Mouse (Mus musculus) left cerebral cortex, postnatal 14 days (tissue): Measurements from ENCODE around the gene Rhot1. TPM values are rescaled to one million over a fixed set of nuclear protein-coding genes. Genes with fewer than 3 reads are reported as not detected.

Source experiments
- DNase-seq, 2 experiments: peaks; one replicate each; pipeline ENCODE4 v3.0.0; 2021 to 2022; ENCODE audit warnings: low spot score in 2 of 2, mixed read lengths in 1 of 2
- intact Hi-C: fragments of 180-260 bp; cut with DNase I; formaldehyde crosslinking; loops from one replicate; pipeline ENCODE4 v1.15.1; 2025
- total RNA-seq, 2 experiments: library from RNA; stranded (reverse); gene quantifications; 2 replicates each; pipeline ENCODE4 v1.2.3; 2021

Gene Rhot1
- total RNA-seq, 2 experiments from 2014 or later, result 69.9 to 72.3 TPM

DNA sequence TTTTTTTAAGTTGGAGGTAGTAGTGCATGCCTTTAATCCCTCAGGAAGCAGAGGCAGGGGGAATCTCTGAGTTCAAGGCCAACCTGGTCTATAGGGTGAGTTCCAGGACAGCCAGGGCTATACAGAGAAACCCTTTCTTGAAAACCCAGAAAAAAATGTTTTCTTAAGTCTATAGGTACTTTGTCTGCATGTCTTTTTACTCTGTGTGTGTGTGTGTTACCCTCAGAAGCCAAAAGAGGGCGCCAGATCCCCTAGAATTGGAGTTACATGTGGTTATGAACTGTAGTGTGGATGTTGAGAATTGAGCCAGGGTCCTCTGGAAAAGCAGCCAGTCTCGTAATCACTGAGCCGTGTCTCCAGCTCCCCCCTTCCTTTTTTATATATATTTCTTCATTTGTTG lies 66.2 kb downstream of the Rhot1 start:
- no peak for DNase-seq
- intact Hi-C loops, result no loop called here

- intact Hi-C loops, result no loop called here
- peak; percentile 53 to 54 for DNase-seq
These were observed 69.2 kb downstream of the Rhot1 start for GRCm38 (mm10) chr11:80278054-80278453.

DNA sequence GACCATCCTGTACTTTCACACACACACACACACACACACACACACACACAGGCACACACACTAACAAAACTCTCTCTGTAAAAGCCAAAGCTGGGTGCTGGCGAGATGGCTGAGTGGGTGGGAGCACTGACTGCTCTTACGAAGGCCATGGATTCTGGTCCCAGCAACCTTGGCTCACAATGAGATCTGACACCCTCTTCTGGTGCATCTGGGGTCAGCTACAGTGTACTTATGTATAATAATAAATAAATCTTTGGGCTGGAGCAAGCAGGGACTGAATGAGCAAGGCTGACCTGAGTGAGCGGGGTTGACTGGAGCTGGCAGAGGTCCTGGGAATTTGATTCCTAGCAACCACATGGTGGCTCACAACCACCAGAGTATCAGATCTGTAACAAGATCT lies 75.0 kb downstream of the Rhot1 start:
- intact Hi-C loops, result no loop called here
- DNase-seq, result no peak

GRCm38 (mm10) chr11:80284641-80285040 lies 75.8 kb downstream of the Rhot1 start:
- intact Hi-C loops, result no loop called here
- no peak for DNase-seq

DNA sequence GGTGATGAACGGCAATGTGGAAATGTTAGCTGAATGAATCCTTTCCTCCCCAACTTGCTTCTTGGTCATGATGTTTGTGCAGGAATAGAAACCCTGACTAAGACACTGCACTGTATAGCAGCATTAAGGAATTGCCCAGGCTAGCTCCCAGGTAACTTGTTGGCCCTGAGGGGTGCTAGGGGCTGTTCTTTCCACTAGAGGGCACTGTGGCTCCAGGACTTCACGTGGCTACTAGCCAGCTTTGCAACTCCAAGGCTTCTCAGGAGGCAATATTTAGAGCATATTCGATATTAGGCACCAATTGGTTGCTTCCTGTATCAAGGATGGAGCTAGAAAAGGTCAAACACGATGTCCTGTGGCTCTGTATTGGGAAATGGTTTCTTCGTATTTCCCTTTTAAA lies 78.3 kb downstream of the Rhot1 start:
- intact Hi-C loops, result loop anchor here (2.0 kb wide), 1 partner anchor 64 kb away; no protein-coding TSS in a partner anchor
- peak; percentile 74 to 81 for DNase-seq

- peak; percentile 56 to 78 for DNase-seq
- intact Hi-C loops, result no loop called here
These were observed 81.1 kb downstream of the Rhot1 start for GRCm38 (mm10) chr11:80289701-80290445.

DNA sequence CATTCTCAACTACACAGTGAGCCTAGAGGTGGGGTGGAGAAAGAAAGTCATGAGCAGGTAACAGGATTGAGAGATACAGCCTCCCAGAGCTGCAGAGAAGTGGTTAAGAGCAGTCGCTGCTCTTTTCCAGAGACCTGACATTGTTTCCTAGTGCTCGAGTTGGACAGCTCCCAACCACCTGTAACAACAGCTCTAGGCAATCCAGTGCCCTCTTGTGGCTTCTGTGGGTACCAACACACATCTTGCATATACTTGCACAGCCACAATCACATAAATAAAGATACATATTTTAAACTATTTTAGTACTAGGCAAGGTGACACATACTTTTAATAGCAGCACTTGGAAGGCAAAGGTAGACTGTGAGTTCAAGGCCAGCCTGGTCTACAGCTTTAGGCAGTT lies 82.2 kb downstream of the Rhot1 start:
- DNase-seq, result no peak
- intact Hi-C loops, result no loop called here

- intact Hi-C loops, result no loop called here
- DNase-seq, result no peak
These were observed 83.6 kb downstream of the Rhot1 start for GRCm38 (mm10) chr11:80292463-80292862.

DNA sequence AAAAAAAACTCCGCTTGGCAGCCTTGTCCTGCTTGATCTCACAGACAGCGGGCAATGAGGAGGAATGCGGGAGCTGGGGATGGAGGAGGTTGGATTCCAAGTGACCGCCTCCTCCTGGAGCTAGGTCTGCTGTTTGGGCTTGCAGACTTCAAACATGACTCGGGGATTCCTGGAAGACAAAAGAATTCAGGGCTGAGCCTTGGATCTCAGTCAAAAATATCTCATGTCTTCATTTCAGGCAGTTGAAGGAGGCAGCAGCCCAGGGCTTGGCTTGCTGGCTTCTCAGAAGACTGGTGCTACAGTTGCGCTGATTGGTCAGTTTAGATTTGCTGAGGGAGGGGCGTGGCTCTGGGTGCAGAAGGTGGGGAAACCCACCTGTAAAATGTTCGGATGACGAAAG lies 86.2 kb downstream of the Rhot1 start:
- intact Hi-C loops, result no loop called here
- no peak for DNase-seq

DNA sequence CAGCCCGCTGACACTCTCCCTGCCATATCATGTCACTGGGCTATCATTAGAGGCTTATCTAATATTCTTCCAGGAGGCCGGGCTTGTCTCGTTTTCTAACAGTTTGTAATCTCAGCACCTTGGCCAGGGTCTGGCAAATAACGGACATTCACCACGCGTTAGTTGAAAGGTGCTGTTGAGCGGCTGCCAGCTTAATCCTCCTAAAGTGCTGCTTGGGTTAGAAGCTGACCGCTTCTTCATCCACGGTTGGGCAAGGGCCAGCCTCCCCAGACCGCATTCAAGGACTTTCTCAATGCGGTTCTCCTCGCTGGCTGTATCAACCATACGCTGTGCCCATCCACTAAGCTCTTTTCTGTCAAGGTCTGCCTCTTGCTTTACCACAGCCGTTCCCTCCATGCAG lies 87.0 kb downstream of the Rhot1 start:
- DNase-seq, result no peak
- intact Hi-C loops, result no loop called here

GRCm38 (mm10) chr11:80299513-80300235 lies 90.9 kb downstream of the Rhot1 start:
- intact Hi-C loops, result loop anchor here (5.0 kb wide), 1 partner anchor 53 kb away; no protein-coding TSS in a partner anchor
- DNase-seq, result peak; percentile 53 to 87

DNA sequence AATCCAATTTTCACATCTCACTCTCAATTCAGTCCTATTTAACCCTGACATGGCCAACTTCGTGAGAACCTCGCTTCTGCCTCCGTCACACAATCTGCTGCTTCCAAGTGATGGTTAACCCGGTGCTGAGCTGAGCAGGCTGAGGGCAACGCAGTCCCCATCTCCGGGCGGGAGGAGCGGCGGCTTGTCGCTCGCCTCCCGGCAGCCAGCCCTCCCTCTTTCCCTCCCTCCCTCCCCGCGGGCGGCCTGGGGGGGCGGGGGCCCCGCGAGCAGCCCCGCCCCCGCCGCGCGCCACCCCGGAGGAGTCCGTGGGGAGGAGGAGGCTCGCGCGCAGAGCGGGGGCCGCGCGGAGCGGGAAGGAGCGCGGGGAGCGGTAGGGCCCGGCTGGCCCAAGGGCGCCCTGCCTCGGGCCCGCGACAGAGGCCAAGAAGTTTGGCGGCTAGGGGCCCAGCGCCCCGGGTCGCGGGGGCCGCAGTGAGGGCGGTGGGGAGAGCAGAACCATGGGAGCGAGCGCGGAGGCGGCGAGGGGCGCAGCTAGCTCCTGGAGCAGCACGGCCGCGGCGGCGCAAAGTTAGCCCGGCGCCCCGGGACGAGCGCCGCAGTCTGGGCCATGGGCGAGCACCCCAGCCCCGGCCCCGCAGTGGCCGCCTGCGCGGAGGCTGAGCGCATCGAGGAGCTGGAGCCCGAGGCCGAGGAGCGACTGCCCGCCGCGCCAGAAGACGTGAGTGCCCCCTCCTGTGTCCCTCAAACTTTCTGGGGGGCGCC lies 91.9 kb downstream of the Rhot1 start, which contains the start of gene Rhbdl3:
Rhbdl3 (plus strand) TSS at position 362 of the 765 bp plus-strand sequence.
- intact Hi-C loops, result loop anchor here (5.0 kb wide), 1 partner anchor 52 kb away; no protein-coding TSS in a partner anchor
- peak; percentile 51 to 66 for DNase-seq

GRCm38 (mm10) chr11:80301316-80302045 lies 92.7 kb downstream of the Rhot1 start:
- no peak for DNase-seq
- intact Hi-C loops, result loop anchor here (5.0 kb wide), 1 partner anchor 51 kb away; no protein-coding TSS in a partner anchor

GRCm38 (mm10) chr11:80302046-80302390 lies 93.2 kb downstream of the Rhot1 start:
- no peak for DNase-seq
- intact Hi-C loops, result loop anchor here (5.0 kb wide), 1 partner anchor 50 kb away; no protein-coding TSS in a partner anchor

GRCm38 (mm10) chr11:80302536-80302935 lies 93.7 kb downstream of the Rhot1 start:
- intact Hi-C loops, result loop anchor here (5.0 kb wide), 1 partner anchor 50 kb away; no protein-coding TSS in a partner anchor
- DNase-seq, result peak; percentile 81 to 90

DNA sequence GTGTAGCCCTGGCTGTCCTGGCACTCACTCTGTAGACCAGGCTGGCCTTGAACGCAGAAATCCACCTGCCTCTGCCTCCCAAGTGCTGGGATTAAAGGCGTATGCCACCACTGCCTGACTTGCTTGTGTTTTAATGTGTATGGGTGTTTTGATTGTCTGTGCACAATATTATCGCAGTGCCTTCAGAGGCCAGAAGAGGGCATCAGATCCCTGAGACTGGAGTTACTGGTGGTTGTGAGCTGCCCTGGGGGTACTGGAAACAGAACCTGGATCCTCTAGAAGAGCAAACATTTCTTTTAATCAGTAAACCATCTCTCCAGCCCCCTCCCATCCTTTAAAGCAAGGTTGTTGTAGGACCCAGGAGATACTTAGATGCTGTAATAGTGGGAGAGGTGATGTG lies 94.9 kb downstream of the Rhot1 start:
- intact Hi-C loops, result loop anchor here (5.0 kb wide), 1 partner anchor 49 kb away; no protein-coding TSS in a partner anchor
- no peak for DNase-seq

GRCm38 (mm10) chr11:80304846-80305245 lies 96.0 kb downstream of the Rhot1 start:
- DNase-seq, result peak; percentile 59 to 85
- intact Hi-C loops, result loop anchor here (5.0 kb wide), 1 partner anchor 47 kb away; no protein-coding TSS in a partner anchor

- no peak for DNase-seq
- intact Hi-C loops, result no loop called here
These were observed 99.7 kb downstream of the Rhot1 start for GRCm38 (mm10) chr11:80308537-80308936.

DNA sequence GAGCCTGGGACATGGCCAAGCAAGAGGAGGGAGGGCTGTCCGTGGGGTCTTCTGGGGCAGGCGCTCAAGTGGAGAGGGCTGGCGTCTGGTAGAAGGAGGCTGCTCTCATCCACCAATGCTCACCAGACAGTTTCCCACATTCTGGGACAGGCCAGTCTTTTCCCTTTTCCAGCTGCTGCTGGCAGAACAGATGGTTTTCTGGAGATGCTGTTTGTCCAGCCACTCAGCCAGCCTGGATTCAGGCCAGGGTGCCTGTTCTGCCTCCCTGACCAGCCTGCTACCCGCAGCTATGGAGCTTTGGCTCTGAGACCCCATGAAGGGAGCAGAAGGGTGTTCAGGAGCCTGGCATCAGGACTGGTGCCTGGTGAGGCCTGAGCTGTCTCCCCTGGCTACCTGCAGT lies 102.5 kb downstream of the Rhot1 start:
- intact Hi-C loops, result no loop called here
- DNase-seq, result peak in 1 of 2 experiments; percentile 18
